Mouse (Mus musculus): Measurements from ENCODE around the gene Sars2.

GRCm38 (mm10) chr7:28788307-28789195 is 46.8 kb downstream of the Sars2 start, which contains the start of gene Rinl:
- TF ChIP-seq POLR2A (IDR thresholded peaks at IDR 0.05; ENCODE audit: insufficient read length, low read depth): no peak
- no peak for TF ChIP-seq REST (IDR thresholded peaks at IDR 0.05; ENCODE audit: insufficient read depth, insufficient read length)
- no peak for TF ChIP-seq TCF12 (IDR thresholded peaks at IDR 0.05; ENCODE audit: insufficient read depth, poor library complexity, severe bottlenecking)

Data from myocyte (in vitro differentiated cells).